Comparison of ENCODE assay signal across 25 mouse cellular contexts in genomic region chr6:73466084-73466483, GRCm38 (mm10). TPM values are rescaled to one million over a fixed set of nuclear protein-coding genes. Genes with fewer than 3 reads are reported as not detected.
DNase-seq lines count a peak whose midpoint lies in the region; ATAC-seq and TF ChIP-seq lines count a peak whose summit lies in the region.
"Had no signal": no experiment of that assay in that cellular context is flagged by ENCODE, and none has a peak within 500 bp of the region (broad histone marks: within the 10 kb centered on the region; RNA-seq: fewer than 3 reads in every experiment).

No protein-coding gene starts in this region.

- no peak overlapping the region for H3K27ac ChIP-seq in kidney, embryonic 14.5 days (ENCODE audit: low read depth, low read length)
- no peak overlapping the region for H3K27ac ChIP-seq in kidney, embryonic 16.5 days (ENCODE audit: low read length)
- H3K27ac ChIP-seq in left cerebral cortex, adult 2 months, result no peak overlapping the region
- H3K27ac ChIP-seq: embryonic facial prominence, embryonic 13.5 days; forebrain, embryonic 12.5 days; heart, adult 2 months; hindbrain, embryonic 10.5 days; hindbrain, embryonic 14.5 days had no signal

- no peaks in the 10 kb centered on the region for H3K27me3 ChIP-seq in kidney, embryonic 14.5 days (ENCODE audit: control insufficient read depth, insufficient read depth, low read length)
- no peaks in the 10 kb centered on the region for H3K27me3 ChIP-seq in kidney, embryonic 16.5 days (ENCODE audit: insufficient read depth, low read length)
- H3K27me3 ChIP-seq: CH12.LX; embryonic facial prominence, embryonic 13.5 days; forebrain, embryonic 12.5 days; heart, embryonic 12.5 days had no signal

- no peaks in the 10 kb centered on the region for H3K4me1 ChIP-seq in kidney, embryonic 14.5 days (ENCODE audit: control insufficient read depth, insufficient read depth, low read length)
- no peaks in the 10 kb centered on the region for H3K4me1 ChIP-seq in kidney, embryonic 16.5 days (ENCODE audit: insufficient read depth, low read length)
- H3K4me1 ChIP-seq: embryonic facial prominence, embryonic 13.5 days; forebrain, embryonic 12.5 days; heart, embryonic 12.5 days; hindbrain, embryonic 10.5 days had no signal

- TF ChIP-seq CTCF in left cerebral cortex, adult 2 months (IDR thresholded peaks at IDR 0.05), result no peak

- ATAC-seq in kidney, embryonic 14.5 days (ENCODE audit: low FRiP score, low TSS enrichment), result no peak
- peak; percentile 35; the same call in 1 of the 2 replicates for ATAC-seq in kidney, embryonic 16.5 days (ENCODE audit: low FRiP score, low TSS enrichment)
- ATAC-seq: forebrain, embryonic 16.5 days had no signal

- no peaks in the 10 kb centered on the region for H3K36me3 ChIP-seq in kidney, embryonic 14.5 days (ENCODE audit: control insufficient read depth, insufficient read depth, low read length)
- no peaks in the 10 kb centered on the region for H3K36me3 ChIP-seq in kidney, embryonic 16.5 days (ENCODE audit: insufficient read depth, low read length)
- H3K36me3 ChIP-seq: embryonic facial prominence, embryonic 13.5 days; forebrain, embryonic 12.5 days; heart, embryonic 12.5 days; hindbrain, embryonic 10.5 days had no signal

- no peak overlapping the region for H3K4me2 ChIP-seq in kidney, embryonic 14.5 days (replicated peaks; ENCODE audit: low read depth, low read length)
- no peak overlapping the region for H3K4me2 ChIP-seq in kidney, embryonic 16.5 days (replicated peaks; ENCODE audit: low read depth, low read length)
- H3K4me2 ChIP-seq: embryonic facial prominence, embryonic 13.5 days; forebrain, embryonic 12.5 days; heart, embryonic 12.5 days; hindbrain, embryonic 14.5 days had no signal

- no peak overlapping the region for H3K9ac ChIP-seq in kidney, embryonic 14.5 days (ENCODE audit: low read depth, low read length)
- no peak overlapping the region for H3K9ac ChIP-seq in kidney, embryonic 16.5 days (replicated peaks; ENCODE audit: low read length)
- H3K9ac ChIP-seq: embryonic facial prominence, embryonic 13.5 days; forebrain, embryonic 12.5 days; heart, embryonic 12.5 days; hindbrain, embryonic 14.5 days had no signal

- H3K4me3 ChIP-seq in kidney, embryonic 14.5 days (ENCODE audit: low read length), result no peak overlapping the region
- no peak overlapping the region for H3K4me3 ChIP-seq in kidney, embryonic 16.5 days (ENCODE audit: low read length)
- H3K4me3 ChIP-seq in left cerebral cortex, adult 2 months, result no peak overlapping the region
- H3K4me3 ChIP-seq: embryonic facial prominence, embryonic 13.5 days; forebrain, embryonic 12.5 days; heart, adult 2 months; heart, embryonic 12.5 days; hindbrain, embryonic 10.5 days had no signal

- WGBS in kidney, embryonic 14.5 days, result 60% methylated on average over 3 of the region's 3 CpGs
- 59% methylated on average over 3 of the region's 3 CpGs for WGBS in kidney, embryonic 16.5 days

- H3K9me3 ChIP-seq in kidney, embryonic 14.5 days (ENCODE audit: control insufficient read depth, low read length), result no peaks in the 10 kb centered on the region
- H3K9me3 ChIP-seq in kidney, embryonic 16.5 days (ENCODE audit: low read length), result no peaks in the 10 kb centered on the region
- H3K9me3 ChIP-seq: embryonic facial prominence, embryonic 13.5 days; forebrain, embryonic 12.5 days; heart, embryonic 12.5 days; hindbrain, embryonic 10.5 days had no signal

- peak; percentile 78 for DNase-seq in kidney, adult 11 months
- peak; percentile 52 to 78 for DNase-seq in kidney, postnatal 25 days
- no peak for DNase-seq in left cerebral cortex, adult 2 months (ENCODE audit: extremely low spot score in 1 of 2, low spot score in 2 of 2)
- DNase-seq in c-Kit-positive CD71-positive TER-119-positive erythroid progenitor cells, embryonic 14.5 days (ENCODE audit: low spot score), result no peak
- no peak for DNase-seq in layer of hippocampus, postnatal 10 days (ENCODE audit: low spot score in 2 of 2)
- DNase-seq: adrenal gland, adult 2 months; cerebellum, adult 18-20 months; cerebellum, adult 9-11 months; cerebellum, postnatal 36 days; gastrocnemius, postnatal 10 days; heart, adult 2 months had no signal

- intact Hi-C loops in left cerebral cortex, adult 2 months (cut with DNase I), result no loop called here

RNA-seq across cellular contexts. Expression of gene 4931417E11Rik, which starts 3.4 kb away (rescaled TPM):
- not detected in 2 replicates for polyA plus RNA-seq in kidney, embryonic 14.5 days (2014; fragmentation: Nextera tagmentation; extraction: Ambion mirVana)
- polyA plus RNA-seq in kidney, embryonic 16.5 days (2015; fragmentation: Nextera tagmentation; extraction: Ambion mirVana), result not detected in 2 replicates
- total RNA-seq in left cerebral cortex, adult 2 months (2021), result not detected
- total RNA-seq in layer of hippocampus, postnatal 10 days (2021), result not detected
- total RNA-seq: adrenal gland, adult 2 months; CH12.LX; gastrocnemius, postnatal 10 days; gastrocnemius, postnatal 4 days; heart, adult 2 months; heart, postnatal 25 days had no signal
- polyA plus RNA-seq: adrenal gland, adult 2 months; C2C12; embryonic facial prominence, embryonic 13.5 days; forebrain, embryonic 12.5 days; forebrain, embryonic 16.5 days; frontal cortex, adult 2 months; heart, adult 2 months; heart, embryonic 12.5 days; heart, embryonic 16.5 days; hindbrain, embryonic 10.5 days; hindbrain, embryonic 14.5 days had no signal

Comparison
In these comparisons a context has a peak if more than half of its experiments do, and no peak if none do; other contexts are left out.
1. DNase-seq: peak in kidney, adult 11 months (single experiment) and kidney, postnatal 25 days (2 of 2); none in left cerebral cortex, adult 2 months (0 of 2), c-Kit-positive CD71-positive TER-119-positive erythroid progenitor cells, embryonic 14.5 days (single experiment) and layer of hippocampus, postnatal 10 days (0 of 2).